Mouse (Mus musculus) stomach, postnatal 0 days (tissue): Measurements from ENCODE around the gene Abcb4. TPM values are rescaled to one million over a fixed set of nuclear protein-coding genes. Genes with fewer than 3 reads are reported as not detected.
"Not testable (repeated sequence)": the region's sequence is repeated elsewhere in the genome, so short reads cannot be mapped to it uniquely, and the experiment has no call there.

Experiments
- ATAC-seq: fragments of 200-750 bp; cut with Nextera tagmentation; 2 replicates; pipeline ENCODE4 v1.8.0; 2017; ENCODE audit not compliant: low FRiP score, low TSS enrichment
- DNase-seq: peaks from one replicate; pipeline ENCODE4 v3.0.0-alpha.2; 2016; ENCODE audit warnings: low spot score
- H3K27ac ChIP-seq: fragments of 300-500 bp; sonication (generic); replicated peaks from 2 replicates; pipeline ENCODE4 v1.5.1; 2014; ENCODE audit warnings: mild to moderate bottlenecking, control low read depth
- H3K27me3 ChIP-seq: fragments of 300-500 bp; sonication (generic); 2 replicates; pipeline ENCODE4 v1.6.1; 2014; ENCODE audit warnings: low read length; ENCODE audit not compliant: control insufficient read depth, insufficient read depth
- H3K36me3 ChIP-seq: fragments of 300-500 bp; sonication (generic); 2 replicates; pipeline ENCODE4 v1.6.1; 2014; ENCODE audit warnings: low read length, mixed read lengths; ENCODE audit not compliant: control insufficient read depth, insufficient read depth
- H3K4me1 ChIP-seq: fragments of 300-500 bp; sonication (generic); replicated peaks from 2 replicates; pipeline ENCODE4 v1.6.1; 2014; ENCODE audit warnings: antibody characterized with exemption; ENCODE audit not compliant: control insufficient read depth, insufficient read depth
- H3K4me2 ChIP-seq: fragments of 300-500 bp; sonication (generic); replicated peaks from 2 replicates; pipeline ENCODE4 v1.6.1; 2014; ENCODE audit warnings: low read depth, mild to moderate bottlenecking, control low read depth, moderate library complexity
- H3K4me3 ChIP-seq: fragments of 300-500 bp; sonication (generic); 2 replicates; pipeline ENCODE4 v1.5.1; 2014; ENCODE audit warnings: low read depth, low read length, control low read depth
- H3K9ac ChIP-seq: fragments of 300-500 bp; sonication (generic); 2 replicates; pipeline ENCODE4 v1.6.1; 2014; ENCODE audit warnings: mild to moderate bottlenecking, low read length, control low read depth, mixed read lengths
- H3K9me3 ChIP-seq: fragments of 300-500 bp; sonication (generic); 2 replicates; pipeline ENCODE4 v1.6.1; 2016; ENCODE audit warnings: low read length; ENCODE audit not compliant: control insufficient read depth
- CTCF ChIP-seq: IDR thresholded peaks from 2 replicates; pipeline ENCODE4 v1.5.1; 2016; ENCODE audit warnings: antibody characterized with exemption, low read depth, mild to moderate bottlenecking, moderate library complexity
- EP300 ChIP-seq: optimal IDR thresholded peaks from 2 replicates; pipeline ENCODE3; 2016; ENCODE audit warnings: antibody characterized with exemption
- WGBS: fragments of 180-500 bp; shearing (Covaris S2); extraction: QIAGEN DNeasy Blood & Tissue Kit; methylation state at CpG from one replicate; pipeline ENCODE4 v1.1.7; 2014; 5-methylcytosine and 5-hydroxymethylcytosine counted together
- polyA plus RNA-seq: library from polyadenylated mRNA; unstranded; fragments of >200 nt; fragmentation: Nextera tagmentation; extraction: Ambion mirVana; gene quantifications from 2 replicates; pipeline ENCODE4 v1.2.1, GENCODE M21; 2015

Gene Abcb4
- 0.21 and 0.23 TPM in 2 replicates for polyA plus RNA-seq

- Histone ChIP-seq H3K9ac (peak within 1 kb of the TSS; percentile 41), H3K4me3 (peak within 1 kb of the TSS; percentile 57), H3K27ac (no peak within 1 kb of the TSS), H3K36me3 (no peaks in the 10 kb centered on the region), H3K9me3 (no peaks in the 10 kb centered on the region), H3K27me3 (no peaks in the 10 kb centered on the region), H3K4me2 (peak within 1 kb of the TSS; percentile 99), H3K4me1 (no peaks in the 10 kb centered on the region; the same call in 1 of the 2 replicates)
- ATAC-seq (peak; percentile 80), DNase-seq (peak; percentile 57)
- TF ChIP-seq EP300 (no peak), CTCF (peak; percentile 52)
- under 1% methylated on average over 63 of the region's 65 CpGs for whole genome bisulfite sequencing
These were observed at the start of gene Abcb4 for GRCm38 (mm10) chr5:8893300-8894103. Gene Abcb4, plus strand, starts transcription at chr5:8893717.

GRCm38 (mm10) chr5:8848607-8849575, 44.6 kb upstream of the Abcb4 start:
- not testable (repeated sequence) for H3K27ac ChIP-seq, H3K27me3 ChIP-seq, ATAC-seq, H3K36me3 ChIP-seq, H3K4me2 ChIP-seq, H3K4me3 ChIP-seq, H3K4me1 ChIP-seq, H3K9ac ChIP-seq, H3K9me3 ChIP-seq, DNase-seq
- 48% methylated on average over 5 of the region's 9 CpGs for WGBS

- H3K4me2 ChIP-seq, result no peak overlapping the region
- H3K27ac ChIP-seq, result no peak overlapping the region
- no peaks in the 10 kb centered on the region for H3K9me3 ChIP-seq
- no peak for ATAC-seq
- TF ChIP-seq EP300 (no peak), CTCF (no peak)
- DNase-seq, result no peak
- 70% methylated on average over 4 of the region's 4 CpGs for WGBS
- no peaks in the 10 kb centered on the region for H3K27me3 ChIP-seq
- no peak overlapping the region for H3K4me3 ChIP-seq
- H3K36me3 ChIP-seq, result no peaks in the 10 kb centered on the region
- H3K9ac ChIP-seq, result no peak overlapping the region
- H3K4me1 ChIP-seq, result no peaks in the 10 kb centered on the region
These were observed 42.7 kb upstream of the Abcb4 start for GRCm38 (mm10) chr5:8850851-8851250.

- no peaks in the 10 kb centered on the region for H3K36me3 ChIP-seq
- H3K9me3 ChIP-seq, result no peaks in the 10 kb centered on the region
- DNase-seq (no peak), ATAC-seq (no peak)
- H3K9ac ChIP-seq, result no peak overlapping the region
- H3K27ac ChIP-seq, result no peak overlapping the region
- 75% methylated on average over 6 of the region's 6 CpGs for WGBS
- H3K4me1 ChIP-seq, result no peaks in the 10 kb centered on the region
- no peak overlapping the region for H3K4me3 ChIP-seq
- no peaks in the 10 kb centered on the region for H3K27me3 ChIP-seq
- no peak overlapping the region for H3K4me2 ChIP-seq
- no peak for TF ChIP-seq CTCF
- TF ChIP-seq EP300, result no peak
These were observed 36.3 kb upstream of the Abcb4 start for GRCm38 (mm10) chr5:8857201-8857600.

- Histone ChIP-seq H3K4me1 (no peaks in the 10 kb centered on the region), H3K9me3 (no peaks in the 10 kb centered on the region), H3K4me3 (no peak overlapping the region), H3K4me2 (no peak overlapping the region), H3K36me3 (no peaks in the 10 kb centered on the region), H3K27me3 (no peaks in the 10 kb centered on the region), H3K9ac (no peak overlapping the region), H3K27ac (no peak overlapping the region)
- TF ChIP-seq CTCF (no peak), EP300 (no peak)
- ATAC-seq, result no peak
- WGBS, result 58% methylated on average over 1 of the region's 1 CpGs
- no peak for DNase-seq
These were observed 31.7 kb upstream of the Abcb4 start for GRCm38 (mm10) chr5:8861811-8862210.
